Mouse (Mus musculus) splenic B cell, adult 2 months (primary cell): ENCODE data around the gene Paxbp1.

Experiments
- DNase-seq: peaks from one replicate; pipeline ENCODE4 v3.0.0-alpha.2; 2011; ENCODE audit warnings: low read depth, low spot score
- H3K27me3 ChIP-seq: 2 replicates; pipeline ENCODE4 v1.6.1; 2012; ENCODE audit warnings: mild to moderate bottlenecking, low read length, moderate library complexity, mixed read lengths; ENCODE audit not compliant: control insufficient read depth, poor library complexity, insufficient read depth, severe bottlenecking
- H3K36me3 ChIP-seq: 2 replicates; pipeline ENCODE4 v1.6.1; 2012; ENCODE audit warnings: mild to moderate bottlenecking, low read length, moderate library complexity, mixed read lengths; ENCODE audit not compliant: control insufficient read depth, poor library complexity, insufficient read depth, severe bottlenecking

Gene Paxbp1

GRCm38 (mm10) chr16:91026290-91026689 is 18.1 kb downstream of the Paxbp1 start:
- H3K27me3 ChIP-seq = no peaks in the 10 kb centered on the region
- DNase-seq = no peak
- peaks cover 19% of the 10 kb centered on the region for H3K36me3 ChIP-seq

GRCm38 (mm10) chr16:91023384-91023783 is 21.0 kb downstream of the Paxbp1 start:
- DNase-seq = peak; percentile 57
- Histone ChIP-seq H3K36me3 (peaks cover 14% of the 10 kb centered on the region), H3K27me3 (no peaks in the 10 kb centered on the region)

- peak; percentile 47 for DNase-seq
- H3K36me3 ChIP-seq = peaks cover 18% of the 10 kb centered on the region
Observed at GRCm38 (mm10) chr16:91020842-91021483, 23.4 kb downstream of the Paxbp1 start.

GRCm38 (mm10) chr16:91019476-91019875 is 24.9 kb downstream of the Paxbp1 start:
- Histone ChIP-seq H3K27me3 (no peaks in the 10 kb centered on the region), H3K36me3 (peaks cover 19% of the 10 kb centered on the region)
- DNase-seq = no peak

More at GRCm38 (mm10) chr16:91020842-91021483, 23.4 kb downstream of the Paxbp1 start:
- no peaks in the 10 kb centered on the region for H3K27me3 ChIP-seq

- Histone ChIP-seq H3K27me3 (no peaks in the 10 kb centered on the region), H3K36me3 (peaks cover 14% of the 10 kb centered on the region)
- DNase-seq = no peak
Observed at GRCm38 (mm10) chr16:91015761-91016160, 28.6 kb downstream of the Paxbp1 start.

- DNase-seq = peak; percentile 83
- Histone ChIP-seq H3K27me3 (no peaks in the 10 kb centered on the region), H3K36me3 (peaks cover 8% of the 10 kb centered on the region)
Observed at GRCm38 (mm10) chr16:91011847-91012246, 32.5 kb downstream of the Paxbp1 start.

GRCm38 (mm10) chr16:91011021-91011683 is 33.2 kb downstream of the Paxbp1 start, which contains the start of gene Synj1:
TSS of gene Synj1 (minus strand) at chr16:91011308.
- peak; percentile 96 for DNase-seq
- peaks cover 7% of the 10 kb centered on the region for H3K36me3 ChIP-seq

GRCm38 (mm10) chr16:91010581-91011020 is 33.7 kb downstream of the Paxbp1 start:
- H3K27me3 ChIP-seq = no peaks in the 10 kb centered on the region
- DNase-seq = no peak
- peaks cover 6% of the 10 kb centered on the region; the same call in 1 of the 2 replicates for H3K36me3 ChIP-seq

More at GRCm38 (mm10) chr16:91011021-91011683, 33.2 kb downstream of the Paxbp1 start, which contains the start of gene Synj1:
- H3K27me3 ChIP-seq = no peaks in the 10 kb centered on the region

- Histone ChIP-seq H3K36me3 (peaks cover 4% of the 10 kb centered on the region; the same call in 1 of the 2 replicates), H3K27me3 (no peaks in the 10 kb centered on the region)
- DNase-seq = peak; percentile 36
Observed at GRCm38 (mm10) chr16:91009942-91010529, 34.3 kb downstream of the Paxbp1 start.

GRCm38 (mm10) chr16:91004915-91005538 is 39.3 kb downstream of the Paxbp1 start:
- H3K27me3 ChIP-seq = no peaks in the 10 kb centered on the region; the same call in none of the 2 replicates
- 0 out of 2 replicates have a peak, but pooled peaks cover 2% of the 10 kb centered on the region for H3K36me3 ChIP-seq
- DNase-seq = no peak

GRCm38 (mm10) chr16:91001098-91001497 is 43.2 kb downstream of the Paxbp1 start:
- Histone ChIP-seq H3K27me3 (no peaks in the 10 kb centered on the region; the same call in none of the 2 replicates), H3K36me3 (0 out of 2 replicates have a peak, but pooled peaks cover 2% of the 10 kb centered on the region)
- peak; percentile 50 for DNase-seq

GRCm38 (mm10) chr16:90999827-91000226 is 44.5 kb downstream of the Paxbp1 start:
- H3K27me3 ChIP-seq = no peaks in the 10 kb centered on the region; the same call in none of the 2 replicates
- peak; percentile 77 for DNase-seq
- H3K36me3 ChIP-seq = no peaks in the 10 kb centered on the region

- DNase-seq = no peak
- H3K27me3 ChIP-seq = no peaks in the 10 kb centered on the region; the same call in none of the 2 replicates
- 0 out of 2 replicates have a peak, but pooled peaks cover 2% of the 10 kb centered on the region for H3K36me3 ChIP-seq
Observed at GRCm38 (mm10) chr16:90997822-90998221, 46.5 kb downstream of the Paxbp1 start.
